Mouse (Mus musculus): ENCODE data around the gene Dab1.

DNA sequence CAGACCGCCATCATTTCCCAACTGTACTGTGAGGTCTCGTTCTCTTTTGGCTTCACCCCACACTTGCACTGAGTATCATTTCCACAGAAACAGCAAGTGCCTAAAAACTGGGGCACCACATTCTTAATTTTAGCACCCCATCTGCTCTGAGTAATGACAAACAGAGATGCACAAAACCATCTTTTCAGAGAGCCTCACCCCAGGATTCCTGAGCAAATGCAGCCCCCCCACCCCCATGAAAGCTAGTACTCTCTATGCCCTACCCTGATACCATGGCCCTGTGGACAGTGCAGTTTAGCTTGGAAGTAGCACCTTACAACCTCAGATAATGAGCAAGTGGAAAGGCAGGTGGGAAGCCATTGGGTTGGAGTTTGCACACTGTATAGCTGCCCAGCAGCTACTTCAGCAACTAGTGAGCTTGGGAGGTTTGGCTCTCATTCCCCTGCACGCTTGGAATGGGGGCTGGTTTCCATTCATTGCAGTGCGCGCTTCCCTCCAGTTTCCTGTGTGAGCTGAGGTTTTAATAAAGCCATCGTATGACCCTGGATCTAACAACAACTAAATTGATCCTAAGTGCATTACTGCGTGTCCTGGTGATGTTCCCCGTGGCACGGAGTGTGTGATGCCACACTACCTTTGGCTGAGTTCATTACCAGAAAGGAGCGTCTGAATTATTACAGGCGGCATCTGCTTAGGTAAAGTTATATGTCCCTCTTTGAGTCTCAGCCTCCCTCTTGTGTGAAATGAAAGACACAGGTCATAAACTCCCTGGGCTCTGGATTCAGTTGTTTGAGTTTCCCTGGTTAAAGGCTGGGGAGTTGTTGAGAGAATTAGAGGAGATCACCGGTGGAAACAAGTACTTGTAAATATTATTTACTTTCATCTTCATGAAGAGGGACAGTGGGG, 842.2 kb downstream of the Dab1 start:
- TF ChIP-seq POLR2A (IDR thresholded peaks at IDR 0.05; ENCODE audit: control insufficient read depth, low read depth, low read length) (no peak), CTCF (IDR thresholded peaks at IDR 0.05; ENCODE audit: control insufficient read depth, insufficient read depth, insufficient replicate concordance, low read depth, low read length) (no peak)
